Mouse (Mus musculus): Measurements from ENCODE around the gene Gm3435. TPM values are rescaled to one million over a fixed set of nuclear protein-coding genes. Genes with fewer than 3 reads are reported as not detected.
"Not testable (repeated sequence)": the region's sequence is repeated elsewhere in the genome, so short reads cannot be mapped to it uniquely, and the experiment has no call there.

The Gm3435 gene
- total RNA-seq, 1 experiment = 12.0 TPM

GRCm38 (mm10) chr17:15052766-15053165, 42.8 kb downstream of the Gm3435 start:
- not testable (repeated sequence) for DNase-seq (ENCODE audit: low read depth, low spot score)

GRCm38 (mm10) chr17:15053183-15053828, 43.3 kb downstream of the Gm3435 start:
- in situ Hi-C loops (cut with MboI; ENCODE audit: low sequenced_read_pairs in 2 of 2, unreplicated experiment in 2 of 2) = loop anchor here in 1 of 2 experiments (25.0 kb wide), 1 partner anchor 409 kb away; no protein-coding TSS in a partner anchor

More at GRCm38 (mm10) chr17:15052766-15053165, 42.8 kb downstream of the Gm3435 start:
- not testable (repeated sequence) for H3K4me3 ChIP-seq (ENCODE audit: insufficient read depth in 1 of 2, low read depth in 1 of 2, low read length in 2 of 2, poor library complexity in 1 of 2, severe bottlenecking in 1 of 2); H3K4me1 ChIP-seq (ENCODE audit: control insufficient read depth in 2 of 2, insufficient read depth in 2 of 2, low read length in 2 of 2, poor library complexity in 1 of 2); H3K9ac ChIP-seq (ENCODE audit: insufficient read depth, low read depth, low read length, poor library complexity, severe bottlenecking); H3K9me3 ChIP-seq (ENCODE audit: control insufficient read depth, insufficient read depth, low read depth, low read length)
- Histone ChIP-seq H3K27ac (ENCODE audit: insufficient read depth, low read depth, low read length, poor library complexity, severe bottlenecking) (peak overlapping the region; percentile 71), H3K36me3 (ENCODE audit: control insufficient read depth, insufficient read depth, low read length, poor library complexity, severe bottlenecking) (peaks cover 14% of the 10 kb centered on the region)
- in situ Hi-C loops (cut with MboI; ENCODE audit: low sequenced_read_pairs in 2 of 2, unreplicated experiment in 2 of 2) = loop anchor here in 1 of 2 experiments (25.0 kb wide), 1 partner anchor 410 kb away; no protein-coding TSS in a partner anchor

GRCm38 (mm10) chr17:15053829-15054200, 43.8 kb downstream of the Gm3435 start:
- in situ Hi-C loops (cut with MboI; ENCODE audit: low sequenced_read_pairs in 2 of 2, unreplicated experiment in 2 of 2) = loop anchor here in 1 of 2 experiments (25.0 kb wide), 1 partner anchor 408 kb away; no protein-coding TSS in a partner anchor
- H3K36me3 ChIP-seq (ENCODE audit: control insufficient read depth, insufficient read depth, low read length, poor library complexity, severe bottlenecking) = peaks cover 19% of the 10 kb centered on the region
- not testable (repeated sequence) for DNase-seq (ENCODE audit: low read depth, low spot score); H3K9me3 ChIP-seq (ENCODE audit: control insufficient read depth, insufficient read depth, low read depth, low read length); H3K4me3 ChIP-seq (ENCODE audit: insufficient read depth in 1 of 2, low read depth in 1 of 2, low read length in 2 of 2, poor library complexity in 1 of 2, severe bottlenecking in 1 of 2); H3K9ac ChIP-seq (ENCODE audit: insufficient read depth, low read depth, low read length, poor library complexity, severe bottlenecking); H3K4me1 ChIP-seq (ENCODE audit: control insufficient read depth in 2 of 2, insufficient read depth in 2 of 2, low read length in 2 of 2, poor library complexity in 1 of 2)
- 0 out of 2 replicates have a peak overlapping the region, but pooled peaks have one; percentile 40 for H3K27ac ChIP-seq (ENCODE audit: insufficient read depth, low read depth, low read length, poor library complexity, severe bottlenecking)

More at GRCm38 (mm10) chr17:15053183-15053828, 43.3 kb downstream of the Gm3435 start:
- not testable (repeated sequence) for H3K4me1 ChIP-seq (ENCODE audit: control insufficient read depth in 2 of 2, insufficient read depth in 2 of 2, low read length in 2 of 2, poor library complexity in 1 of 2); H3K9ac ChIP-seq (ENCODE audit: insufficient read depth, low read depth, low read length, poor library complexity, severe bottlenecking); H3K4me3 ChIP-seq (ENCODE audit: insufficient read depth in 1 of 2, low read depth in 1 of 2, low read length in 2 of 2, poor library complexity in 1 of 2, severe bottlenecking in 1 of 2); H3K9me3 ChIP-seq (ENCODE audit: control insufficient read depth, insufficient read depth, low read depth, low read length); DNase-seq (ENCODE audit: low read depth, low spot score); H3K27ac ChIP-seq (ENCODE audit: insufficient read depth, low read depth, low read length, poor library complexity, severe bottlenecking)
- H3K36me3 ChIP-seq (ENCODE audit: control insufficient read depth, insufficient read depth, low read length, poor library complexity, severe bottlenecking) = peaks cover 17% of the 10 kb centered on the region

GRCm38 (mm10) chr17:15055925-15056324, 45.9 kb downstream of the Gm3435 start:
- peaks cover 0 to 2% of the 10 kb centered on the region in 2 experiments; a peak in 1 of 4 replicates for H3K4me1 ChIP-seq (ENCODE audit: control insufficient read depth in 2 of 2, insufficient read depth in 2 of 2, low read length in 2 of 2, poor library complexity in 1 of 2)
- no peak overlapping the region for H3K4me3 ChIP-seq (ENCODE audit: insufficient read depth in 1 of 2, low read depth in 1 of 2, low read length in 2 of 2, poor library complexity in 1 of 2, severe bottlenecking in 1 of 2)
- no peak overlapping the region for H3K27ac ChIP-seq (ENCODE audit: insufficient read depth, low read depth, low read length, poor library complexity, severe bottlenecking)
- in situ Hi-C loops (cut with MboI; ENCODE audit: low sequenced_read_pairs in 2 of 2, unreplicated experiment in 2 of 2) = loop anchor here in 1 of 2 experiments (25.0 kb wide), 1 partner anchor 406 kb away; no protein-coding TSS in a partner anchor
- DNase-seq (ENCODE audit: low read depth, low spot score) = no peak
- no peaks in the 10 kb centered on the region for H3K9me3 ChIP-seq (ENCODE audit: control insufficient read depth, insufficient read depth, low read depth, low read length)
- H3K9ac ChIP-seq (ENCODE audit: insufficient read depth, low read depth, low read length, poor library complexity, severe bottlenecking) = no peak overlapping the region
- peaks cover 28% of the 10 kb centered on the region for H3K36me3 ChIP-seq (ENCODE audit: control insufficient read depth, insufficient read depth, low read length, poor library complexity, severe bottlenecking)
- TF ChIP-seq HCFC1 (IDR thresholded peaks at IDR 0.05; ENCODE audit: borderline replicate concordance, insufficient read depth, low read length) = no peak
- TF ChIP-seq CHD2 (IDR thresholded peaks at IDR 0.05; ENCODE audit: low read depth, low read length) = no peak
- no peak for TF ChIP-seq ZNF384 (IDR thresholded peaks at IDR 0.05; ENCODE audit: low read depth, low read length)
- TF ChIP-seq MAFK (IDR thresholded peaks at IDR 0.05; ENCODE audit: insufficient read depth, low read depth, low read length) = no peak
- no peak for TF ChIP-seq ZC3H11A (IDR thresholded peaks at IDR 0.05; ENCODE audit: borderline replicate concordance, low read depth, low read length)

GRCm38 (mm10) chr17:15058161-15058591, 48.2 kb downstream of the Gm3435 start:
- Histone ChIP-seq H3K4me1 (ENCODE audit: control insufficient read depth in 2 of 2, insufficient read depth in 2 of 2, low read length in 2 of 2, poor library complexity in 1 of 2) (peaks cover 0 to 2% of the 10 kb centered on the region in 2 experiments; a peak in 1 of 4 replicates), H3K27ac (ENCODE audit: insufficient read depth, low read depth, low read length, poor library complexity, severe bottlenecking) (no peak overlapping the region), H3K9me3 (ENCODE audit: control insufficient read depth, insufficient read depth, low read depth, low read length) (no peaks in the 10 kb centered on the region), H3K9ac (ENCODE audit: insufficient read depth, low read depth, low read length, poor library complexity, severe bottlenecking) (no peak overlapping the region), H3K4me3 (ENCODE audit: insufficient read depth in 1 of 2, low read depth in 1 of 2, low read length in 2 of 2, poor library complexity in 1 of 2, severe bottlenecking in 1 of 2) (no peak overlapping the region), H3K36me3 (ENCODE audit: control insufficient read depth, insufficient read depth, low read length, poor library complexity, severe bottlenecking) (peaks cover 30% of the 10 kb centered on the region)
- in situ Hi-C loops (cut with MboI; ENCODE audit: low sequenced_read_pairs in 2 of 2, unreplicated experiment in 2 of 2) = loop anchor here in 1 of 2 experiments (25.0 kb wide), 1 partner anchor 404 kb away; no protein-coding TSS in a partner anchor
- TF ChIP-seq ZC3H11A (IDR thresholded peaks at IDR 0.05; ENCODE audit: borderline replicate concordance, low read depth, low read length) = no peak
- no peak for DNase-seq (ENCODE audit: low read depth, low spot score)
